Mouse (Mus musculus): Measurements from ENCODE around the gene Egln2. TPM values are rescaled to one million over a fixed set of nuclear protein-coding genes. Genes with fewer than 3 reads are reported as not detected.

The Egln2 gene
- polyA plus RNA-seq, 1 experiment: 84.9 TPM

DNA sequence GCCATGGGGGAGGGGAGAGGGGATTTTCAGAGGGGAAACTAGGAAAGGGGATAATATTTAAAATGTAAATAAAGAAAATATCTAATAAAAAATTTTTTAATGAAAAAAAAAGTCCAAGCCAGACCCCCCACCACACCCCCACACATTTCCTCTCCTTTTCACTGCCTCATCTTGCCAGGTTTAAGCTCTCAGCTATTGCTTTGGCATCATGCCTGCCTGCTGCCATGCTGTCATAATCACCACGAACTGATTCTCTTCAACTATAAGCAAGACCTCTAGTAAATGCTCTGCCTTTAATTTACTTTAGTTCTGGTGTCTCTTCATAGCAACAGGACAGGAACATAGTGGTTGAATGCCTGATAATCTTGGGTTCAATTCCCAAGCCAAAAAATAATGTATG, 15.9 kb upstream of the Egln2 start:
- WGBS: 58% methylated on average over 1 of the region's 1 CpGs
- Histone ChIP-seq H3K4me3 (ENCODE audit: insufficient read depth, low read depth, low read length) (no peak overlapping the region), H3K4me1 (ENCODE audit: control insufficient read depth, insufficient read depth, low read length) (peaks cover 13% of the 10 kb centered on the region), H3K36me3 (ENCODE audit: control insufficient read depth, insufficient read depth, low read length) (no peaks in the 10 kb centered on the region; the same call in 1 of the 2 replicates), H3K27me3 (replicated peaks; ENCODE audit: control insufficient read depth, insufficient read depth, low read length) (no peaks in the 10 kb centered on the region), H3K27ac (ENCODE audit: insufficient read depth, low read depth, low read length) (no peak overlapping the region)
- DNase-seq: no peak
- TF ChIP-seq CTCF (conservative IDR thresholded peaks at IDR 0.05; ENCODE audit: insufficient read depth, insufficient read length, low read depth, low read length): no peak
- no peak for TF ChIP-seq POLR2A (IDR thresholded peaks at IDR 0.05; ENCODE audit: low read depth, low read length)

DNA sequence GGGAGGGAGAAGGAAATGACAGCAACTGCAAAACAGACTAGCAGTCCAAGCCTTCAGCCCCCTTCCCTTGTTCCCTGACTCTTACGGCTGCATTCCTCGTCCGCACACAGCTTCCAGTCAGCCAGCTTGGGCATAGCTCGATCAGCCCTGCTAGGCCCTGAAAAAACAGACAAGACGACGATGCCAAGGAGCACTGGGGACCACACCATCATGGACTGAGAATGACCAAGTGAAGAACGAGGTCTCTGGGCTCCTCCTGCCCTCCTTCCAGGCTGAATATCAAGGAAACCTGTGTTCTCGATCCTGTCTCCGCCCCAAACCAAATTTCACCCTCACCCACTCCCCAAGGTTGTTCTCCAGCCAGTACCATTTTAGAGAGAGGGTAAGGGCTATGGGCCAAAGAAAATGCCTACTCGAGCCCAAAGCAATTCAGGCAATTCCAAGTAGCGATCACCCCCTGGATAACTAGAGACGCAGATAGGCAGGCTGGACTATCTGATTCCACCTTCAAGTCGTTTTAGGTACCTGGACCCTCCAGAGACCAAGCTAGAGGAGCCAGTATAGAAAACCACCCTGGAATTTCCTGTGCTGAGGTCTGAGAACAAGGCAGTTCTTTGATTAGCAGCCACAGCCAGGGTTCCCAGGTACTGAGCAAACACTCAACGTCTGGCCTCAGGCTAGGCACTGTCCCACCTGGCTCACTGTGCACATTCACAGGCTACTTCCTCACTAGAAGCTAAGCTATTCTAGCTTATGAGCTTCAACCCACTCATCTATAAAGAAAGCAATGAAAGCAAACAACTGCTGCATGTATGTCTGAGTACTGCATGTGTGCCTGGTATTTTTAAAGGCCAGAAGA, 14.5 kb upstream of the Egln2 start, which contains the start of the genes Gm21983 and Mia:
Gene Gm21983, minus strand, starts transcription at position 250 of the 859 bp plus-strand sequence.
Gene Mia, minus strand, starts transcription at position 321 of the 859 bp plus-strand sequence.
- WGBS: 67% methylated on average over 14 of the region's 14 CpGs
- no peaks in the 10 kb centered on the region for H3K27me3 ChIP-seq (replicated peaks; ENCODE audit: control insufficient read depth, insufficient read depth, low read length)
- no peak for DNase-seq
- no peak within 1 kb of the TSS for H3K4me3 ChIP-seq (ENCODE audit: insufficient read depth, low read depth, low read length)
- H3K27ac ChIP-seq (ENCODE audit: insufficient read depth, low read depth, low read length): peak within 1 kb of the TSS; percentile 43
- H3K36me3 ChIP-seq (ENCODE audit: control insufficient read depth, insufficient read depth, low read length): no peaks in the 10 kb centered on the region; the same call in 1 of the 2 replicates
- peaks cover 13% of the 10 kb centered on the region for H3K4me1 ChIP-seq (ENCODE audit: control insufficient read depth, insufficient read depth, low read length)
- TF ChIP-seq POLR2A (IDR thresholded peaks at IDR 0.05; ENCODE audit: low read depth, low read length) (no peak), CTCF (conservative IDR thresholded peaks at IDR 0.05; ENCODE audit: insufficient read depth, insufficient read length, low read depth, low read length) (no peak)

DNA sequence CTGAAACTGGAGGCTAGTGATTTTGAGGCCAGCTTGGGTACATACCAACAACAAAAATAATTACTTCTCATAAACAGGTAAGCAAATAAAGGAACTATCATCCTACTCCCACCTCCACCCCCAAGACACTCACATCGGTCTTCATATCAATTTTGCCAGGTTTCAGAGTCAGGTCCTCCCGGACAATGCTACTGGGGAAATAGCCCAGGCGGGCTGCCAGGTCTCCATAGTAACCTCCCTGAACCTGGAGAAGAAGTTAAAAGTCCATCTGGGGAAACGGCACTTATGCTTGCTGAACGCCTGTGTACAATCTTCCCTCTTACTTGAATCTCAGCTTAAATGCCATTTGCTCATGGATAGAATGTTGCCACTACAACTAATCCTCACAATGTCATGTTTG, 13.4 kb upstream of the Egln2 start:
- no peak for TF ChIP-seq POLR2A (IDR thresholded peaks at IDR 0.05; ENCODE audit: low read depth, low read length)
- TF ChIP-seq CTCF (conservative IDR thresholded peaks at IDR 0.05; ENCODE audit: insufficient read depth, insufficient read length, low read depth, low read length): no peak
- DNase-seq: peak; percentile 94
- no peaks in the 10 kb centered on the region for H3K36me3 ChIP-seq (ENCODE audit: control insufficient read depth, insufficient read depth, low read length)

DNA sequence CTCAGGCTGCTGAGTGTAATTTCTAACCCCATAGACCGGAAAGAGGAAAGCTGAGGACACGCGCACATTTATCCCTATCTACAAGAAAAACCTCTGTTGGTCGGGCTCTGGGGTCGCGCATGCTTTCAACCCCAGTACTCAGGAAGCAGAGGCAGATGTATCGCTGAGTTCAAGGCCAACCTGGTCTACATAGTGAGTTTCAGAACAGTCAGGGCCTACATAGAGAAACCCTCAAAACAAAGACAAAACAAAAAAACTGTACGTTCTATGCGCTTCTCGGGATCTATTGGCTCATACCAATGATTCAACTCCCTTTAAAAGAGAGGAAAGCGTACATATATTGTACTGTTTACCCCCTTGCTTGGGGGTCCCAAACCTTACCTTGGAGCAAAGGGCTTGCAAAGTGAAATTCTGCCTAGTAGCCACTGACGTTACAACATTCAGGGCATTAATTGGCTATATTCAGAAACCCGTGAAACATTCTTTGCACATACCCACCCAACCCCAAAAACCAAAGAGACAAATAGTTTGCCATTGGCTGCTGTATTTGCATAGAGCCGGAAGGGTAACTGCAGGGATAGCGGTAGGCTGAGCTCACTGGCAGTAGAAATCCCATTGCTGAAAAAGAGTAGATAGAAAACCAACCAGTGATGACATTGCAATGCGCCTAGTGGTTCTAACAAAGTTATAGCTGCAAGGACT, 12.8 kb upstream of the Egln2 start:
- no peaks in the 10 kb centered on the region for H3K27me3 ChIP-seq (replicated peaks; ENCODE audit: control insufficient read depth, insufficient read depth, low read length)
- peak; percentile 20 for DNase-seq
- no peak for TF ChIP-seq CTCF (conservative IDR thresholded peaks at IDR 0.05; ENCODE audit: insufficient read depth, insufficient read length, low read depth, low read length)
- TF ChIP-seq POLR2A (IDR thresholded peaks at IDR 0.05; ENCODE audit: low read depth, low read length): no peak
- H3K4me1 ChIP-seq (ENCODE audit: control insufficient read depth, insufficient read depth, low read length): peaks cover 13% of the 10 kb centered on the region
- 44% methylated on average over 16 of the region's 16 CpGs for WGBS
- peak overlapping the region; percentile 72 for H3K27ac ChIP-seq (ENCODE audit: insufficient read depth, low read depth, low read length)
- peak overlapping the region; percentile 35 for H3K4me3 ChIP-seq (ENCODE audit: insufficient read depth, low read depth, low read length)
- H3K36me3 ChIP-seq (ENCODE audit: control insufficient read depth, insufficient read depth, low read length): no peaks in the 10 kb centered on the region

More for the DNA sequence above, 13.4 kb upstream of the Egln2 start:
- peaks cover 13% of the 10 kb centered on the region for H3K4me1 ChIP-seq (ENCODE audit: control insufficient read depth, insufficient read depth, low read length)
- no peak overlapping the region for H3K4me3 ChIP-seq (ENCODE audit: insufficient read depth, low read depth, low read length)
- no peaks in the 10 kb centered on the region for H3K27me3 ChIP-seq (replicated peaks; ENCODE audit: control insufficient read depth, insufficient read depth, low read length)
- peak overlapping the region; percentile 43 for H3K27ac ChIP-seq (ENCODE audit: insufficient read depth, low read depth, low read length)
- 24% methylated on average over 5 of the region's 5 CpGs for WGBS

DNA sequence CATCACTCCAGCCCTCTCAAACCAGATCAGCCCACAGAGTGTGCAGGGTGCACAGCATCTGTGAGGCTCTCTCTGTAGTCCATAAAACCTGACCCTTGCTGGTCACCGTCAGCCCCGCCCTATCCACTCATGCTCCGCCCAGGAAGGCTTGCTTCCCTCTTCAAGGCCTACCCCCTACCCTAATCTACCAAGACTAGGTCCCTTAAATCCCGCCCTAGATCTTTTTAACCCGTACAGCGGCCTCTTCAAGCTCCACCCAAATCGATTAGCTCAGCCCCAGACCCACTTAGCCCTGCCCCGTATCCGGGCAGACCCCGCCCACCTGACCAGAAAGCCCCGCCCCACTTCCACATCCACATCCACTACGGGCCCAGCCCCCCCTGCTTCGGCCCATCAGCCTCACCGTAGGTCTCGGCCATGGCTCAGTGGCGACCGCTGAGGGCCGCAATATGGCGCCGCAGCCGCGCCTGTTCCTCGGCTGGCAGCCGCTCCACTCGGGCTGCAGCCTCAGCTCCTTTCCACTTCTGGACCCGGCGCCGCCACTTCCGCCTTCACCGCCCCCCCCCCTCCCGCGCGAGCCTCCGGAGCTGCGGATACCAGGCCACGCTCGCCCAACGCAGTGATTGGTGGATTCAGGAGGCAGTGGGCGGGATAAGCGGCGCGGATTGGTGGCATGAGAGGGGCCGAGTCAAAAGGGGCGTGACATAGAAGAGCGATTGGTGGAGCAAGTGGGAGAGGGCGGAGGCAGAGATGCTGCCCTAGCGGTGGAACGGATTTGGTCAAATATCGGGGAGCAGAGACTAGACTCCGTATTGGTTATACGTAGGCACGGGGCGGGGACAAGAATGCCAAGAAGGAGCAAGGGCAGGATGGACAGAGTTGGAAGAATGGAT, 12.0 kb upstream of the Egln2 start, which contains the start of gene Rab4b:
Gene Rab4b, minus strand, starts transcription at position 573 of the 893 bp plus-strand sequence.
- DNase-seq: peak; percentile 100
- TF ChIP-seq POLR2A (IDR thresholded peaks at IDR 0.05; ENCODE audit: low read depth, low read length): no peak
- peak; percentile 68 for TF ChIP-seq CTCF (conservative IDR thresholded peaks at IDR 0.05; ENCODE audit: insufficient read depth, insufficient read length, low read depth, low read length)
- Histone ChIP-seq H3K4me1 (ENCODE audit: control insufficient read depth, insufficient read depth, low read length) (peaks cover 13% of the 10 kb centered on the region), H3K4me3 (ENCODE audit: insufficient read depth, low read depth, low read length) (peak within 1 kb of the TSS; percentile 80), H3K36me3 (ENCODE audit: control insufficient read depth, insufficient read depth, low read length) (no peaks in the 10 kb centered on the region), H3K27ac (ENCODE audit: insufficient read depth, low read depth, low read length) (peak within 1 kb of the TSS; percentile 78), H3K27me3 (replicated peaks; ENCODE audit: control insufficient read depth, insufficient read depth, low read length) (no peaks in the 10 kb centered on the region)
- under 1% methylated on average over 53 of the region's 53 CpGs for WGBS

DNA sequence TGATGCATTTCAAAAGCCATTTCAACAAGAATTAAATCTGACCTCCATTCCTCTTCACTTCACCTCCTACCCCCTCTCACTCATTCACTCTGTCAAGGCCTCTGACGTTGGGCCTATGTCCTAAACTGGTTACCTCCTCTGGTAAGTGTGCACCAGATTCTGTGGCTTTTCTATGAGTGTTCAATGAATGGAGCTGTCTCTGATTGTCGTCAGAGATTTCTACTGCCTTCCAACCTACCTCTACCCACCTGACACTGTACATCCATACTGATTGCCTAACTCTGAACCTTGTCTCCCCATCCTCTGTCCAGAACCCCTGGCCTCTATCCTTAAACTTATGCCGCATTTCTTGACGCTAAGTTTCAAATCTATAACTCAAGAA, 11.3 kb upstream of the Egln2 start:
- H3K4me3 ChIP-seq (ENCODE audit: insufficient read depth, low read depth, low read length): peak overlapping the region; percentile 80
- 17% methylated on average over 4 of the region's 4 CpGs for WGBS
- no peaks in the 10 kb centered on the region for H3K27me3 ChIP-seq (replicated peaks; ENCODE audit: control insufficient read depth, insufficient read depth, low read length)
- no peaks in the 10 kb centered on the region for H3K36me3 ChIP-seq (ENCODE audit: control insufficient read depth, insufficient read depth, low read length)
- peaks cover 13% of the 10 kb centered on the region for H3K4me1 ChIP-seq (ENCODE audit: control insufficient read depth, insufficient read depth, low read length)
- H3K27ac ChIP-seq (ENCODE audit: insufficient read depth, low read depth, low read length): peak overlapping the region; percentile 54
- no peak for DNase-seq
- TF ChIP-seq POLR2A (IDR thresholded peaks at IDR 0.05; ENCODE audit: low read depth, low read length): no peak
- TF ChIP-seq CTCF (conservative IDR thresholded peaks at IDR 0.05; ENCODE audit: insufficient read depth, insufficient read length, low read depth, low read length): no peak

All from kidney, adult 2 months (tissue).